Mouse (Mus musculus) right cerebral cortex, postnatal 25 days (tissue): ENCODE data around the gene Lingo1.
A peak's percentile ranks its signal among the peaks of the same experiment; 100 is the strongest.

ENCODE experiments used
- DNase-seq: peaks from one replicate; pipeline ENCODE4 v3.0.0; 2022

The Lingo1 gene

GRCm38 (mm10) chr9:56775161-56775934 is 20.9 kb downstream of the Lingo1 start:
- no peak for DNase-seq

- DNase-seq = no peak
Measured at GRCm38 (mm10) chr9:56774231-56774630, 22.0 kb downstream of the Lingo1 start.

GRCm38 (mm10) chr9:56773666-56774065 is 22.6 kb downstream of the Lingo1 start:
- no peak for DNase-seq

GRCm38 (mm10) chr9:56767653-56768136 is 28.6 kb downstream of the Lingo1 start:
- DNase-seq = no peak

GRCm38 (mm10) chr9:56766629-56767357 is 29.5 kb downstream of the Lingo1 start:
- no peak for DNase-seq

- no peak for DNase-seq
Measured at GRCm38 (mm10) chr9:56762106-56762562, 34.1 kb downstream of the Lingo1 start.

GRCm38 (mm10) chr9:56757791-56758190 is 38.5 kb downstream of the Lingo1 start:
- no peak for DNase-seq

GRCm38 (mm10) chr9:56755119-56755518 is 41.1 kb downstream of the Lingo1 start:
- no peak for DNase-seq

GRCm38 (mm10) chr9:56753386-56753785 is 42.9 kb downstream of the Lingo1 start:
- DNase-seq = no peak

- DNase-seq = no peak
Measured at GRCm38 (mm10) chr9:56748056-56748455, 48.2 kb downstream of the Lingo1 start.

- no peak for DNase-seq
Measured at GRCm38 (mm10) chr9:56746926-56747294, 49.4 kb downstream of the Lingo1 start.

- no peak for DNase-seq
Measured at GRCm38 (mm10) chr9:56746195-56746925, 49.9 kb downstream of the Lingo1 start.

GRCm38 (mm10) chr9:56744369-56744768 is 51.9 kb downstream of the Lingo1 start:
- no peak for DNase-seq

- DNase-seq = no peak
Measured at GRCm38 (mm10) chr9:56739181-56739737, 57.0 kb downstream of the Lingo1 start.

GRCm38 (mm10) chr9:56738261-56739171 is 57.8 kb downstream of the Lingo1 start:
- no peak for DNase-seq

GRCm38 (mm10) chr9:56734398-56734797 is 61.9 kb downstream of the Lingo1 start:
- no peak for DNase-seq

GRCm38 (mm10) chr9:56730997-56731396 is 65.3 kb downstream of the Lingo1 start:
- DNase-seq = no peak

- no peak for DNase-seq
Measured at GRCm38 (mm10) chr9:56729145-56729544, 67.1 kb downstream of the Lingo1 start.

- peak; percentile 71 for DNase-seq
Measured at GRCm38 (mm10) chr9:56727703-56728684, 68.3 kb downstream of the Lingo1 start.

GRCm38 (mm10) chr9:56725814-56726213 is 70.5 kb downstream of the Lingo1 start:
- DNase-seq = peak; percentile 70
